Mouse (Mus musculus): Measurements from ENCODE around the gene Irf4. TPM values are rescaled to one million over a fixed set of nuclear protein-coding genes. Genes with fewer than 3 reads are reported as not detected.

Irf4 gene
- polyA plus RNA-seq, 1 experiment from 2014 or later, result 0.09 TPM

GRCm38 (mm10) chr13:30761151-30761631, 12.2 kb downstream of the Irf4 start:
- no peak for DNase-seq
- no peaks in the 10 kb centered on the region for H3K9me3 ChIP-seq (ENCODE audit: low read depth, low read length)
- H3K4me3 ChIP-seq (ENCODE audit: low read depth, low read length), result no peak overlapping the region
- no peak for ATAC-seq (ENCODE audit: insufficient read depth)
- 0 out of 2 replicates have a peak, but pooled peaks cover 4% of the 10 kb centered on the region for H3K4me1 ChIP-seq (ENCODE audit: insufficient read depth)
- WGBS, result 65% methylated on average over 8 of the region's 8 CpGs
- TF ChIP-seq CTCF (IDR thresholded peaks at IDR 0.05; ENCODE audit: low read depth), result no peak
- H3K4me2 ChIP-seq, result no peak overlapping the region
- no peaks in the 10 kb centered on the region for H3K36me3 ChIP-seq (ENCODE audit: insufficient read depth)
- H3K27ac ChIP-seq (ENCODE audit: low read depth), result no peak overlapping the region
- no peaks in the 10 kb centered on the region for H3K27me3 ChIP-seq (ENCODE audit: insufficient read depth, low read length)
- H3K9ac ChIP-seq, result no peak overlapping the region

GRCm38 (mm10) chr13:30762224-30762623, 13.2 kb downstream of the Irf4 start:
- ATAC-seq (ENCODE audit: insufficient read depth) (no peak), DNase-seq (no peak)
- no peak overlapping the region for H3K9ac ChIP-seq
- H3K27me3 ChIP-seq (ENCODE audit: insufficient read depth, low read length), result no peaks in the 10 kb centered on the region
- H3K4me2 ChIP-seq, result no peak overlapping the region
- WGBS, result 81% methylated on average over 4 of the region's 4 CpGs
- H3K27ac ChIP-seq (ENCODE audit: low read depth), result no peak overlapping the region
- 0 out of 2 replicates have a peak, but pooled peaks cover 4% of the 10 kb centered on the region for H3K4me1 ChIP-seq (ENCODE audit: insufficient read depth)
- no peaks in the 10 kb centered on the region for H3K9me3 ChIP-seq (ENCODE audit: low read depth, low read length)
- no peak overlapping the region for H3K4me3 ChIP-seq (ENCODE audit: low read depth, low read length)
- H3K36me3 ChIP-seq (ENCODE audit: insufficient read depth), result no peaks in the 10 kb centered on the region
- TF ChIP-seq CTCF (IDR thresholded peaks at IDR 0.05; ENCODE audit: low read depth), result no peak

GRCm38 (mm10) chr13:30764014-30764740, 15.2 kb downstream of the Irf4 start:
- 61% methylated on average over 8 of the region's 8 CpGs for WGBS
- Histone ChIP-seq H3K27me3 (ENCODE audit: insufficient read depth, low read length) (no peaks in the 10 kb centered on the region), H3K9me3 (ENCODE audit: low read depth, low read length) (no peaks in the 10 kb centered on the region), H3K4me2 (no peak overlapping the region), H3K4me1 (ENCODE audit: insufficient read depth) (0 out of 2 replicates have a peak, but pooled peaks cover 4% of the 10 kb centered on the region), H3K4me3 (ENCODE audit: low read depth, low read length) (no peak overlapping the region), H3K9ac (no peak overlapping the region), H3K27ac (ENCODE audit: low read depth) (no peak overlapping the region), H3K36me3 (ENCODE audit: insufficient read depth) (no peaks in the 10 kb centered on the region)
- ATAC-seq (ENCODE audit: insufficient read depth) (peak; percentile 81), DNase-seq (peak; percentile 72)
- TF ChIP-seq CTCF (IDR thresholded peaks at IDR 0.05; ENCODE audit: low read depth), result no peak

- Histone ChIP-seq H3K27ac (ENCODE audit: low read depth) (no peak overlapping the region), H3K4me1 (ENCODE audit: insufficient read depth) (0 out of 2 replicates have a peak, but pooled peaks cover 4% of the 10 kb centered on the region), H3K27me3 (ENCODE audit: insufficient read depth, low read length) (no peaks in the 10 kb centered on the region), H3K4me2 (no peak overlapping the region), H3K36me3 (ENCODE audit: insufficient read depth) (no peaks in the 10 kb centered on the region), H3K9me3 (ENCODE audit: low read depth, low read length) (no peaks in the 10 kb centered on the region), H3K4me3 (ENCODE audit: low read depth, low read length) (no peak overlapping the region), H3K9ac (no peak overlapping the region)
- 67% methylated on average over 5 of the region's 5 CpGs for WGBS
- TF ChIP-seq CTCF (IDR thresholded peaks at IDR 0.05; ENCODE audit: low read depth), result no peak
- DNase-seq (no peak), ATAC-seq (ENCODE audit: insufficient read depth) (no peak)
Measured at GRCm38 (mm10) chr13:30765906-30766305, 16.9 kb downstream of the Irf4 start.

- ATAC-seq (ENCODE audit: insufficient read depth) (no peak), DNase-seq (no peak)
- Histone ChIP-seq H3K27me3 (ENCODE audit: insufficient read depth, low read length) (no peaks in the 10 kb centered on the region), H3K9me3 (ENCODE audit: low read depth, low read length) (no peaks in the 10 kb centered on the region), H3K9ac (no peak overlapping the region), H3K4me2 (no peak overlapping the region), H3K4me1 (ENCODE audit: insufficient read depth) (0 out of 2 replicates have a peak, but pooled peaks cover 4% of the 10 kb centered on the region), H3K27ac (ENCODE audit: low read depth) (no peak overlapping the region), H3K36me3 (ENCODE audit: insufficient read depth) (no peaks in the 10 kb centered on the region), H3K4me3 (ENCODE audit: low read depth, low read length) (no peak overlapping the region)
- 83% methylated on average over 5 of the region's 5 CpGs for whole genome bisulfite sequencing
- TF ChIP-seq CTCF (IDR thresholded peaks at IDR 0.05; ENCODE audit: low read depth), result no peak
Measured at GRCm38 (mm10) chr13:30766636-30767476, 17.8 kb downstream of the Irf4 start.

- H3K27me3 ChIP-seq (ENCODE audit: insufficient read depth, low read length), result no peaks in the 10 kb centered on the region
- H3K27ac ChIP-seq (ENCODE audit: low read depth), result no peak overlapping the region
- 70% methylated on average over 6 of the region's 6 CpGs for WGBS
- no peak for TF ChIP-seq CTCF (IDR thresholded peaks at IDR 0.05; ENCODE audit: low read depth)
- H3K9me3 ChIP-seq (ENCODE audit: low read depth, low read length), result no peaks in the 10 kb centered on the region
- H3K36me3 ChIP-seq (ENCODE audit: insufficient read depth), result no peaks in the 10 kb centered on the region
- H3K4me3 ChIP-seq (ENCODE audit: low read depth, low read length), result no peak overlapping the region
- DNase-seq, result peak; percentile 49
- H3K4me1 ChIP-seq (ENCODE audit: insufficient read depth), result 0 out of 2 replicates have a peak, but pooled peaks cover 4% of the 10 kb centered on the region
- H3K9ac ChIP-seq, result no peak overlapping the region
- H3K4me2 ChIP-seq, result no peak overlapping the region
- ATAC-seq (ENCODE audit: insufficient read depth), result no peak
Measured at GRCm38 (mm10) chr13:30767477-30768127, 18.6 kb downstream of the Irf4 start.
